Mouse (Mus musculus): ENCODE measurements around the gene Uchl3. TPM values are rescaled to one million over a fixed set of nuclear protein-coding genes. Genes with fewer than 3 reads are reported as not detected.
A peak's percentile ranks its signal among the peaks of the same experiment; 100 is the strongest.

Uchl3 gene
- polyA plus RNA-seq, 1 experiment, result 48.4 TPM

DNA sequence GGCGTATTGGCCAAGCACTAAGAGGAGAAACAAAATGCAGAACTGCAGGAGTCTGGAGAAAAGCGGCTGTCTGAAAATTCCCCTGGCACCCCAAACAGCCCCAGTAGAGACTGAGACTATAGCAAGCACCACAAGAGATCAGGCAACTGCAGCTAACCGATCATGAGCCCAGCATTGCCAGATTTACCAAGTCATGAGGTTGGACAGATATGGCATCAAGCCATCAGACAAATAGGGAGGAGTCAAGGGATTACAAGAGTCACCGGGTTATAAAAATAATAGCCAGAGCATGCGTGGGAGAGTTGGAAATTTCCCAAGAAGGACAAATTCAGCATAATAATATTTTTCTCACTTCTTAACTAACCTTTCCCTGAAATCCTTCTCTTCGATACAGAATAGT, 1.2 kb upstream of the Uchl3 start:
- H3K27ac ChIP-seq (ENCODE audit: insufficient read depth, low read length), result no peak overlapping the region
- DNase-seq, result peak in 1 of 2 experiments; percentile 15
- no peaks in the 10 kb centered on the region for H3K4me1 ChIP-seq (ENCODE audit: control insufficient read depth, insufficient read depth, low read length)
- H3K27me3 ChIP-seq (ENCODE audit: control insufficient read depth, insufficient read depth, low read length), result no peaks in the 10 kb centered on the region
- no peak for TF ChIP-seq CTCF (IDR thresholded peaks at IDR 0.05; ENCODE audit: borderline replicate concordance, insufficient read depth, low read depth, low read length)
- no peak for TF ChIP-seq POLR2A (IDR thresholded peaks at IDR 0.05; ENCODE audit: borderline replicate concordance, insufficient read depth, low read length)
- WGBS, result 57% methylated on average over 6 of the region's 6 CpGs
- no peak overlapping the region for H3K4me3 ChIP-seq (replicated peaks; ENCODE audit: insufficient read depth, low read depth, low read length)

DNA sequence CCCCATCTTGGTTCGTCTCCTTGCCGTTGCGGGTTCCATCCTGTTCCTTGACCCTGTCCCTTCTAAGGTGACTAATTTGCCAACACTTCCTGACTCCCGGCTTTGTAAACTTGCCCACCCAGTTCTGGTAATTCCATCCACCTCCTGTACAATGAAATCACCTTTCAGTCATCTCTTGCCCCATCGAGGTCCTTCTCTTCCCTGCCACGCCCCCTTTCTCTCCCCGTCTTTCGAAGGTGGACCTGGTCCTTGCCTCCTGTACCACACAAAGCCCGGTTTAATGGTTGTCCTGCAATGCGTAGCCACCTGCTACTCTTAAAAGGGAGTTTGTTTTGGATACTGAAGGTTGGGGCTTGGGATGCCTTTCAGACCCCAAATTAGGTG, 751 bp downstream of the Uchl3 start:
- no peak for DNase-seq
- TF ChIP-seq POLR2A (IDR thresholded peaks at IDR 0.05; ENCODE audit: borderline replicate concordance, insufficient read depth, low read length) (no peak), CTCF (IDR thresholded peaks at IDR 0.05; ENCODE audit: borderline replicate concordance, insufficient read depth, low read depth, low read length) (no peak)
- Histone ChIP-seq H3K27ac (ENCODE audit: insufficient read depth, low read length) (no peak overlapping the region), H3K27me3 (ENCODE audit: control insufficient read depth, insufficient read depth, low read length) (no peaks in the 10 kb centered on the region), H3K4me1 (ENCODE audit: control insufficient read depth, insufficient read depth, low read length) (no peaks in the 10 kb centered on the region; the same call in 1 of the 2 replicates), H3K4me3 (replicated peaks; ENCODE audit: insufficient read depth, low read depth, low read length) (peak overlapping the region; percentile 73)
- WGBS, result under 1% methylated on average over 10 of the region's 10 CpGs

- TF ChIP-seq CTCF (IDR thresholded peaks at IDR 0.05; ENCODE audit: borderline replicate concordance, insufficient read depth, low read depth, low read length) (no peak), POLR2A (IDR thresholded peaks at IDR 0.05; ENCODE audit: borderline replicate concordance, insufficient read depth, low read length) (no peak)
Observed at GRCm38 (mm10) chr14:101656307-101656706, 2.5 kb downstream of the Uchl3 start.

DNA sequence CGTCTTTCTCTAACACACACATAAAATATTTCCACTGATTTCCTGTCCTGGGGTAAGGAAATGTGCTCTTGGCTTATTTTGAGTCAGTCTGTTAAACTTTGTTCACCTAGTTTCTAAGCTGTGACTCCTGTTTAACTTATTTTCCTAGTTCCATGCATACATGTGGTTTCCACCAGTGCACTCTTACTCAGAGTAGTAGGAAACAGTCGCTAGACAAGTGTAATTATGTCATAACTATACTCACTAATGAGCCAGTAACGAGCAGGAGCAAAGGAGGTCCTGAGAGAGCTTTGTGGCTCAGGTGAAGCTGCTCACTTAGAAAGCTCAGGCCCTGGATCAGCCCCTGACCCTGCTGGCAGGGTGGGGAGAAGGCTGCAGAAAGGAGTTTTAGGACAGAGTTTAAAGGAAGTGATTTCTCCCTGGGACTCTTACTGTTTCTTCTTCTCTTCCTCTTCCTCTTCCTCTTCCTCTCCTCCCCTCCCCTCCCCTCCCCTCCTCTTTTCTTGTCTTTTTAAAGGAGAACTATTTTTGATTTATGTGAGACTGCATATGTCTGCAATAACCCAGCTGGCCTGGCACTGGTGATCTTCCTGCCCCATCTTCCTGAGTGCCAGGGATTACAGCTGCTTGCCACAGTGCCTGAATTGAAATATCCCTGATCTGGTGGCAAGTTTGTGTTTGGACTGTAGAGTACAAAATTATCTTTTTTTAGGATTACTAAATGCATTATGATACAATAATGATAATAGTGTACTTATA, 8.1 kb downstream of the Uchl3 start:
- DNase-seq, result no peak
- H3K27me3 ChIP-seq (ENCODE audit: control insufficient read depth, insufficient read depth, low read length), result no peaks in the 10 kb centered on the region
- no peak overlapping the region for H3K27ac ChIP-seq (ENCODE audit: insufficient read depth, low read length)
- TF ChIP-seq POLR2A (IDR thresholded peaks at IDR 0.05; ENCODE audit: borderline replicate concordance, insufficient read depth, low read length) (no peak), CTCF (IDR thresholded peaks at IDR 0.05; ENCODE audit: borderline replicate concordance, insufficient read depth, low read depth, low read length) (no peak)
- WGBS, result 72% methylated on average over 3 of the region's 3 CpGs
- H3K4me1 ChIP-seq (ENCODE audit: control insufficient read depth, insufficient read depth, low read length), result no peaks in the 10 kb centered on the region; the same call in 1 of the 2 replicates
- H3K4me3 ChIP-seq (replicated peaks; ENCODE audit: insufficient read depth, low read depth, low read length), result no peak overlapping the region

More at GRCm38 (mm10) chr14:101656307-101656706, 2.5 kb downstream of the Uchl3 start:
- WGBS, result 80% methylated on average over 10 of the region's 10 CpGs
- H3K4me1 ChIP-seq (ENCODE audit: control insufficient read depth, insufficient read depth, low read length), result no peaks in the 10 kb centered on the region; the same call in 1 of the 2 replicates
- no peak overlapping the region for H3K27ac ChIP-seq (ENCODE audit: insufficient read depth, low read length)
- H3K4me3 ChIP-seq (replicated peaks; ENCODE audit: insufficient read depth, low read depth, low read length), result no peak overlapping the region
- no peak for DNase-seq
- H3K27me3 ChIP-seq (ENCODE audit: control insufficient read depth, insufficient read depth, low read length), result no peaks in the 10 kb centered on the region

- Histone ChIP-seq H3K4me1 (ENCODE audit: control insufficient read depth, insufficient read depth, low read length) (peaks cover 5% of the 10 kb centered on the region), H3K27ac (ENCODE audit: insufficient read depth, low read length) (no peak overlapping the region), H3K4me3 (replicated peaks; ENCODE audit: insufficient read depth, low read depth, low read length) (no peak overlapping the region), H3K27me3 (ENCODE audit: control insufficient read depth, insufficient read depth, low read length) (no peaks in the 10 kb centered on the region)
- WGBS, result 97% methylated on average over 3 of the region's 3 CpGs
- TF ChIP-seq POLR2A (IDR thresholded peaks at IDR 0.05; ENCODE audit: borderline replicate concordance, insufficient read depth, low read length) (no peak), CTCF (IDR thresholded peaks at IDR 0.05; ENCODE audit: borderline replicate concordance, insufficient read depth, low read depth, low read length) (no peak)
- DNase-seq, result no peak
Observed at GRCm38 (mm10) chr14:101664274-101664673, 10.5 kb downstream of the Uchl3 start.

- Histone ChIP-seq H3K27ac (ENCODE audit: insufficient read depth, low read length) (no peak overlapping the region), H3K4me1 (ENCODE audit: control insufficient read depth, insufficient read depth, low read length) (peaks cover 7% of the 10 kb centered on the region), H3K27me3 (ENCODE audit: control insufficient read depth, insufficient read depth, low read length) (no peaks in the 10 kb centered on the region), H3K4me3 (replicated peaks; ENCODE audit: insufficient read depth, low read depth, low read length) (no peak overlapping the region)
- WGBS, result 96% methylated on average over 7 of the region's 7 CpGs
- TF ChIP-seq CTCF (IDR thresholded peaks at IDR 0.05; ENCODE audit: borderline replicate concordance, insufficient read depth, low read depth, low read length) (no peak), POLR2A (IDR thresholded peaks at IDR 0.05; ENCODE audit: borderline replicate concordance, insufficient read depth, low read length) (no peak)
- no peak for DNase-seq
Observed at GRCm38 (mm10) chr14:101666056-101666455, 12.3 kb downstream of the Uchl3 start.

- Histone ChIP-seq H3K4me1 (ENCODE audit: control insufficient read depth, insufficient read depth, low read length) (peaks cover 7% of the 10 kb centered on the region), H3K4me3 (replicated peaks; ENCODE audit: insufficient read depth, low read depth, low read length) (no peak overlapping the region), H3K27ac (ENCODE audit: insufficient read depth, low read length) (no peak overlapping the region), H3K27me3 (ENCODE audit: control insufficient read depth, insufficient read depth, low read length) (no peaks in the 10 kb centered on the region)
- DNase-seq, result no peak
- TF ChIP-seq CTCF (IDR thresholded peaks at IDR 0.05; ENCODE audit: borderline replicate concordance, insufficient read depth, low read depth, low read length) (no peak), POLR2A (IDR thresholded peaks at IDR 0.05; ENCODE audit: borderline replicate concordance, insufficient read depth, low read length) (no peak)
- 92% methylated on average over 5 of the region's 5 CpGs for WGBS
Observed at GRCm38 (mm10) chr14:101666536-101666935, 12.8 kb downstream of the Uchl3 start.

GRCm38 (mm10) chr14:101668626-101669025, 14.9 kb downstream of the Uchl3 start:
- Histone ChIP-seq H3K4me3 (replicated peaks; ENCODE audit: insufficient read depth, low read depth, low read length) (no peak overlapping the region), H3K4me1 (ENCODE audit: control insufficient read depth, insufficient read depth, low read length) (peaks cover 7% of the 10 kb centered on the region), H3K27me3 (ENCODE audit: control insufficient read depth, insufficient read depth, low read length) (no peaks in the 10 kb centered on the region), H3K27ac (ENCODE audit: insufficient read depth, low read length) (no peak overlapping the region)
- peak; percentile 68 to 82 for DNase-seq
- TF ChIP-seq POLR2A (IDR thresholded peaks at IDR 0.05; ENCODE audit: borderline replicate concordance, insufficient read depth, low read length) (no peak), CTCF (IDR thresholded peaks at IDR 0.05; ENCODE audit: borderline replicate concordance, insufficient read depth, low read depth, low read length) (no peak)
- 10% methylated on average over 7 of the region's 7 CpGs for WGBS

Data from cerebellum, adult 2 months (tissue).